Mouse (Mus musculus) ovary, postnatal 14 days (tissue): ENCODE data around the gene Selenof.

Experiments used
- DNase-seq: peaks from one replicate; pipeline ENCODE4 v3.0.0; 2022; ENCODE audit warnings: low spot score

Gene Selenof

GRCm38 (mm10) chr3:144570047-144570815 is at the start of gene Selenof, which contains the start of gene Hs2st1:
Gene Selenof (plus strand): TSS chr3:144570304.
Gene Hs2st1 (minus strand): TSS chr3:144570181.
- peak; percentile 84 for DNase-seq

GRCm38 (mm10) chr3:144527918-144528317 is 42.2 kb upstream of the Selenof start:
- no peak for DNase-seq

- no peak for DNase-seq
These were observed 39.1 kb upstream of the Selenof start for GRCm38 (mm10) chr3:144531023-144531422.

- DNase-seq: no peak
These were observed 35.0 kb upstream of the Selenof start for GRCm38 (mm10) chr3:144535056-144535455.

GRCm38 (mm10) chr3:144537078-144537855 is 32.8 kb upstream of the Selenof start:
- no peak for DNase-seq

- DNase-seq: no peak
These were observed 31.1 kb upstream of the Selenof start for GRCm38 (mm10) chr3:144539051-144539450.

- no peak for DNase-seq
These were observed 29.3 kb upstream of the Selenof start for GRCm38 (mm10) chr3:144540805-144541204.

GRCm38 (mm10) chr3:144541906-144542438 is 28.1 kb upstream of the Selenof start:
- no peak for DNase-seq

- DNase-seq: no peak
These were observed 25.0 kb upstream of the Selenof start for GRCm38 (mm10) chr3:144545152-144545551.

GRCm38 (mm10) chr3:144545832-144546231 is 24.3 kb upstream of the Selenof start:
- DNase-seq: no peak

GRCm38 (mm10) chr3:144546490-144546889 is 23.6 kb upstream of the Selenof start:
- DNase-seq: no peak

GRCm38 (mm10) chr3:144548186-144548845 is 21.8 kb upstream of the Selenof start:
- no peak for DNase-seq

- no peak for DNase-seq
These were observed 20.1 kb upstream of the Selenof start for GRCm38 (mm10) chr3:144550036-144550435.

- DNase-seq: no peak
These were observed 19.4 kb upstream of the Selenof start for GRCm38 (mm10) chr3:144550659-144551058.

GRCm38 (mm10) chr3:144551416-144551815 is 18.7 kb upstream of the Selenof start:
- DNase-seq: no peak

GRCm38 (mm10) chr3:144553942-144554341 is 16.2 kb upstream of the Selenof start:
- no peak for DNase-seq

- no peak for DNase-seq
These were observed 15.6 kb upstream of the Selenof start for GRCm38 (mm10) chr3:144554503-144554902.

- no peak for DNase-seq
These were observed 15.0 kb upstream of the Selenof start for GRCm38 (mm10) chr3:144555144-144555543.

GRCm38 (mm10) chr3:144556625-144557324 is 13.3 kb upstream of the Selenof start:
- no peak for DNase-seq

GRCm38 (mm10) chr3:144558274-144558673 is 11.8 kb upstream of the Selenof start:
- no peak for DNase-seq

GRCm38 (mm10) chr3:144561511-144562250 is 8.4 kb upstream of the Selenof start:
- DNase-seq: no peak
